Mouse (Mus musculus) intestine, embryonic 14.5 days (tissue): ENCODE measurements around the gene Pdzk1ip1. TPM values are rescaled to one million over a fixed set of nuclear protein-coding genes. Genes with fewer than 3 reads are reported as not detected.

Experiments used
- ATAC-seq: fragments of 200-750 bp; cut with Nextera tagmentation; replicated peaks from 2 replicates; pipeline ENCODE4 v1.8.0; 2017; ENCODE audit warnings: low read depth, moderate number of reproducible peaks, moderate TSS enrichment, moderate library complexity; ENCODE audit not compliant: low FRiP score, low TSS enrichment
- DNase-seq: peaks from one replicate; pipeline ENCODE4 v3.0.0-alpha.2; 2018; ENCODE audit warnings: low spot score
- H3K27ac ChIP-seq: fragments of 300-500 bp; sonication (generic); 2 replicates; pipeline ENCODE4 v1.5.1; 2014; ENCODE audit warnings: low read depth, mild to moderate bottlenecking, control low read depth
- H3K27me3 ChIP-seq: fragments of 300-500 bp; sonication (generic); replicated peaks from 2 replicates; pipeline ENCODE4 v1.6.1; 2014; ENCODE audit warnings: low read length, control low read depth; ENCODE audit not compliant: control insufficient read depth, insufficient read depth
- H3K36me3 ChIP-seq: fragments of 300-500 bp; sonication (generic); 2 replicates; pipeline ENCODE4 v1.6.1; 2014; ENCODE audit warnings: low read length, control low read depth; ENCODE audit not compliant: control insufficient read depth, insufficient read depth
- H3K4me1 ChIP-seq: fragments of 300-500 bp; sonication (generic); replicated peaks from 2 replicates; pipeline ENCODE4 v1.6.1; 2014; ENCODE audit warnings: low read length, control low read depth, mixed read lengths; ENCODE audit not compliant: control insufficient read depth, insufficient read depth
- H3K4me2 ChIP-seq: fragments of 300-500 bp; sonication (generic); 2 replicates; pipeline ENCODE4 v1.6.1; 2014; ENCODE audit warnings: low read length
- H3K4me3 ChIP-seq: fragments of 300-500 bp; sonication (generic); 2 replicates; pipeline ENCODE4 v1.5.1; 2014; ENCODE audit warnings: low read depth, low read length, control low read depth, mixed read lengths
- H3K9ac ChIP-seq: fragments of 300-500 bp; sonication (generic); 2 replicates; pipeline ENCODE4 v1.6.1; 2014; ENCODE audit warnings: mild to moderate bottlenecking, low read length
- H3K9me3 ChIP-seq: fragments of 300-500 bp; sonication (generic); 2 replicates; pipeline ENCODE4 v1.6.1; 2016; ENCODE audit warnings: low read length, control low read depth; ENCODE audit not compliant: control insufficient read depth
- WGBS: fragments of 180-500 bp; shearing (Covaris S2); extraction: QIAGEN DNeasy Blood & Tissue Kit; methylation state at CpG from one replicate; pipeline ENCODE4 v1.1.7; 2014; 5-methylcytosine and 5-hydroxymethylcytosine counted together
- polyA plus RNA-seq: library from polyadenylated mRNA; unstranded; fragments of >200 nt; fragmentation: Nextera tagmentation; extraction: Ambion mirVana; gene quantifications from 2 replicates; pipeline ENCODE4 v1.2.1, GENCODE M21; 2014

The Pdzk1ip1 gene
- polyA plus RNA-seq, 1 experiment from 2014 or later, result 50.5 TPM

DNA sequence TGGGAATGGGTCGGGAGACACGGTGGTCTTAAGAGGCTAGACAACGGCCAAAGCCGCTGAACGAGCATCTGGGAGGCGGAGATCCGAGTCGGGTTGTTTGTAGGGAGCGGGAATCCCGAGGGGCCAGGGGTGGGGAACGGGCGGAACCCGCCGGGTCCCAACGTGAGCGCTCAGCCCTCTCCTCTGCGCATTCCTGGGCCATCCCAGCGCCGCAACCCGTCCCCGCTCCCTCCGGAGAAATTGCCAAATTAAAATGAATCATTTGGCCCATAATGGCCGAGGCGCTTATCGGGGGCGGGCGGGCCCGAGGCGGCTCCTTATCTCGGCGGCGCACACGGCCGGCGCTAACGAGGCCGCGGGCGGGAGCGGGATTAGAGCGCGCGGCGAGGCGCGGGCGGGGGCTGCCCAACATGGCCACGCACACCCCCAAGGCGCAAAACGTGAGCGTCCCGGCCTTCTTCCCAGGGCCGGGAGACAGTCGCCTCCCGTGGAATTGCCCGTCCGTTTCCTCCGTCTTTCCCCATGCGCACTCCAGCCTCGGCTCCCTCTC is 32.1 kb upstream of the Pdzk1ip1 start, which contains the start of gene Tal1:
Gene Tal1, plus strand, starts transcription at position 56 of the 550 bp plus-strand sequence.
- Histone ChIP-seq H3K27me3 (peaks cover 98% of the 10 kb centered on the region), H3K4me3 (peak within 1 kb of the TSS; percentile 33), H3K9me3 (no peaks in the 10 kb centered on the region), H3K27ac (peak within 1 kb of the TSS; percentile 38; the same call in 1 of the 2 replicates), H3K4me2 (peak within 1 kb of the TSS; percentile 52), H3K9ac (peak within 1 kb of the TSS; percentile 25), H3K4me1 (peaks cover 9% of the 10 kb centered on the region), H3K36me3 (no peaks in the 10 kb centered on the region)
- DNase-seq, result peak; percentile 81
- peak; percentile 33; the same call in 1 of the 2 replicates for ATAC-seq
- under 1% methylated on average over 59 of the region's 60 CpGs for WGBS

GRCm38 (mm10) chr4:115056921-115057673 is 31.4 kb upstream of the Pdzk1ip1 start:
- Histone ChIP-seq H3K4me3 (peak overlapping the region; percentile 33), H3K27me3 (peaks cover 98% of the 10 kb centered on the region), H3K27ac (peak overlapping the region; percentile 38; the same call in 1 of the 2 replicates), H3K4me1 (peaks cover 9% of the 10 kb centered on the region), H3K36me3 (no peaks in the 10 kb centered on the region), H3K4me2 (peak overlapping the region; percentile 52), H3K9ac (peak overlapping the region; percentile 27), H3K9me3 (no peaks in the 10 kb centered on the region)
- ATAC-seq (no peak; the same call in 1 of the 2 replicates), DNase-seq (peak; percentile 90)
- under 1% methylated on average over 48 of the region's 48 CpGs for WGBS

DNA sequence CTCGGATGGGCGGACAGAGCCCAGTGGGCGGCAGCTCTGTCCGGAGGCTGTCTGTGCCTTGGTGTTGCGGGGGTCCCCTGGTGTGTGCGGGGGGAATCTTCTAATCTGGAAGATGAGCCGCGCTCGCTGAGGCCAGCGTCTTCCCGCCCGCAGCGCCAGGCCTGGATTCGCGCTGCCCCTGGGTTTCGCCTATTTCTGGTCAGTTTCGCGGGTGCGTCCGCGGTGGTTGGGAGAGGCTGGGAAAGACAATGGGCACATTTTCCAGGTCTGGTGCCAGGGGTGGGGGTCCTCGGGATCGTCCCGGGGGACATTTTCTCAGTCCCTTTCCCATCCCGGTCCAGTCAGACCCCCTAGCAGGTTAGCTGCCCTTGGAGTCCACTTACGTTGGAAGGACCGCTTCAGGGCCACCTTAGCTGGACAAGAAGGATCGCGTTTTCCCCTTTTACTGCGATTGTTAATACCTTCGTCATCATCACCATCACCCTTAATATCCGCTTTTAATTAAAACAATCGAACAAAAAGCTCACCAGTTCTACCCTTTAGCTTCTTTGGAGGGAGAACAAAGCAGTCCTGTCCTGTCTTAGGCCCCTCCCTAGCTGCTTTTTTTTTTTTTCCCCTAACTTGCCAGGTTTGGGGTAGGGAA is 30.7 kb upstream of the Pdzk1ip1 start:
- Histone ChIP-seq H3K36me3 (no peaks in the 10 kb centered on the region), H3K9ac (0 out of 2 replicates have a peak overlapping the region, but pooled peaks have one; percentile 27), H3K4me2 (no peak overlapping the region), H3K27ac (peak overlapping the region; percentile 3; the same call in 1 of the 2 replicates), H3K4me3 (peak overlapping the region; percentile 33; the same call in 1 of the 2 replicates), H3K9me3 (no peaks in the 10 kb centered on the region), H3K4me1 (peaks cover 9% of the 10 kb centered on the region), H3K27me3 (peaks cover 98% of the 10 kb centered on the region)
- peak; percentile 79 for DNase-seq
- WGBS, result 2% methylated on average over 33 of the region's 33 CpGs
- ATAC-seq, result no peak

DNA sequence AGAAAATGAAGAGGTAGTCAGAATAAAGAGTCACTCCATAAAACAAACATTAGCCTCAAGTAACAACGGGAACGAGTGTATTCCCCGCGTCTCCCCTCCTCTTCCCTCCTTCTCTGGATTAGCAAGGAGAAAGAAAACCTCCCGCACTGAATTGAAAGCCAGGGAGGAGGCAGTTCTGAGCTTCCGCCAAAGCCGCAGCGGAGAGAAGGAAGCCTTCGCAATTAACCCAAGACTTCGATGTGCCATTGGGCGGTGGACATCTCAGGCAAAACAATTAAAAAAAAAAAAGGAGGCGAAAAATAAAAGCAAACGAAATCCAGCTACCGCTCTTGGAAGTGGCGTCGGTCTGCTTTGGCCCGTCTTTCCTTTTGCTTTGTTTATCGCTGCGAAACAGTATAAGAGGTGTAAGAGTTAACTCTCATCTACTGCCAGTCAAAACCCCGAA is 30.2 kb upstream of the Pdzk1ip1 start:
- Histone ChIP-seq H3K27ac (0 out of 2 replicates have a peak overlapping the region, but pooled peaks have one; percentile 3), H3K4me2 (peak overlapping the region; percentile 7), H3K27me3 (peaks cover 99% of the 10 kb centered on the region), H3K4me1 (peaks cover 10% of the 10 kb centered on the region), H3K9me3 (no peaks in the 10 kb centered on the region), H3K36me3 (no peaks in the 10 kb centered on the region), H3K9ac (no peak overlapping the region), H3K4me3 (peak overlapping the region; percentile 33; the same call in 1 of the 2 replicates)
- WGBS, result 1% methylated on average over 20 of the region's 20 CpGs
- ATAC-seq (no peak), DNase-seq (peak; percentile 77)

DNA sequence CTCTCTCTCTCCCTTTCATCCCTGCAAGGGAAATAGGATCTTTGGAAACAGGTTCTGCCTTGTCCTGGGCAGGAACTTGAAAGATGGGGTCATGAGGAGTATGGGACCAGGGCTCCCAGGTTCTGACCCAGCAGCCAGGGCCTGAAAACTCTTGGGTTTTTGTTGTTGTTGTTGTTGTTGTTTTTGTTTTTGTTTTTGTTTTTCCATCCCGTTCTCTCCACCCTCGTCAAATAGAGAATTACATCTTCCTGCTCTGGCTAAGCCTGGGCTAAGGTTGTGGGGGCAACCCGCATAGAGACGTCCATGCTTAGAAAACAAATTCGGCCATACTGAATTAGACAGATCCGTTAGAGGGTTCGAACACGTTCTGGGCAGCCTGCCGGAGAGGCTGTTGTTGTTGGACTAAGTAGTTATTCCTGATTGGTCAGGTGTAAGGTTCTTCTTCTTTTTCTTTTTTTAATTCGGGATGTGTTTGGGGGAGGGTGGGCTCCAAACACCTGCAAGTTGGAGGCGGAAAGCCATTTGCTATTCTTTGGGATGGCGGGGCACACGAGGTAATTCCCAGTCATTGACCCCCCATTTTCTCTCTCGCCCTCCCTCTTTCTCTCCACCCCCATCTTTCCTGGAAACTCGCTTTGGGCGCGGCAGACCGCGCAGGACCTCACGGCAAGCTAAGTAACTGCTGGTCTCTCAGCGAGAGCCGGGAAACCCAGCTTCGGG is 29.5 kb upstream of the Pdzk1ip1 start:
- Histone ChIP-seq H3K4me1 (peaks cover 10% of the 10 kb centered on the region), H3K9me3 (no peaks in the 10 kb centered on the region), H3K4me2 (peak overlapping the region; percentile 7), H3K4me3 (peak overlapping the region; percentile 10), H3K27me3 (peaks cover 100% of the 10 kb centered on the region), H3K27ac (no peak overlapping the region), H3K36me3 (no peaks in the 10 kb centered on the region), H3K9ac (no peak overlapping the region)
- WGBS, result 3% methylated on average over 23 of the region's 23 CpGs
- DNase-seq (no peak), ATAC-seq (no peak)

DNA sequence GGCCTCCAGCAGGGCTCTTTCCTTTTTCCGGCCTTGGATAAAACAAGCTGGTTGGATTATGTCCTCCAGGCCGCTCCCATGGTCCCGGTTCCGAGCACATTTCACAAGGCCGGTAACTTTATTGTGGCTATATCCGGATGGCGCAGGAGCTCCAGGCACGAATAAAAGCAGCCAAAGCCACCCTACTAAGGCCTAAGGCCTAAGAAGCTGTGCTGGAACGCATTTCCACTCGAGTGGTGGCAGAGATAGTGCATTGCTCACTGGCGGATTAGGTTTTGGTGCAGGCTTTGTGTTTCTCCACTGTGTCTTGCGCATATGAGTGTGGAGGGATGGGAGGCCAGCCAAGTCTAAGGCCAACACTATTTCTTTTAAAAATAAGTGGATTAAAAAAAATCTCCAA is 28.6 kb upstream of the Pdzk1ip1 start:
- Histone ChIP-seq H3K27me3 (peaks cover 100% of the 10 kb centered on the region), H3K36me3 (no peaks in the 10 kb centered on the region), H3K9me3 (no peaks in the 10 kb centered on the region), H3K4me1 (peaks cover 10% of the 10 kb centered on the region), H3K9ac (no peak overlapping the region), H3K4me2 (peak overlapping the region; percentile 11; the same call in 1 of the 2 replicates), H3K4me3 (peak overlapping the region; percentile 8; the same call in 1 of the 2 replicates), H3K27ac (no peak overlapping the region; the same call in 1 of the 2 replicates)
- 13% methylated on average over 12 of the region's 12 CpGs for WGBS
- no peak for ATAC-seq
- peak; percentile 71 for DNase-seq

DNA sequence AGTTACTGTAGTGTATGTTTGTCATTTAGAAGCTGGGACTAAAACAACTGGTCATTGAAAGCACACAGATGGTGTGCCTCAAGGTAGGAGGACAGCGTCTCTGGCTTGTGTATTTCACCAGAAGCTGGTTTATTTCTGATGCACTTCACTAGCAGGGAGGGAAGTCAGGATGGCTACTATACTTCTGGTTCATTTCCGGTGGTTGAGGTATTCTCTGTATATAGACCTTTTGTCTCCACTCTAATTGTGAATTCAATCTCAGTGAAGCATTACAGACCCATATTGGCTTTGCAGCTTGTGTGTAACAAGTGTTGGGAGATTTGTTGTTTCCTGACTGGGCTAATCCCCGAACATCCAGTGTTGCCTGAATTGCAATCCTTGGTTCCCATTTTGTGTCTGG is 27.8 kb upstream of the Pdzk1ip1 start:
- H3K9ac ChIP-seq, result no peak overlapping the region
- H3K36me3 ChIP-seq, result no peaks in the 10 kb centered on the region
- H3K27ac ChIP-seq, result no peak overlapping the region
- H3K27me3 ChIP-seq, result peaks cover 100% of the 10 kb centered on the region
- no peak for DNase-seq
- H3K4me3 ChIP-seq, result peak overlapping the region; percentile 8; the same call in 1 of the 2 replicates
- no peaks in the 10 kb centered on the region for H3K9me3 ChIP-seq
- H3K4me1 ChIP-seq, result peaks cover 10% of the 10 kb centered on the region
- 15% methylated on average over 3 of the region's 3 CpGs for WGBS
- H3K4me2 ChIP-seq, result no peak overlapping the region
- ATAC-seq, result no peak

DNA sequence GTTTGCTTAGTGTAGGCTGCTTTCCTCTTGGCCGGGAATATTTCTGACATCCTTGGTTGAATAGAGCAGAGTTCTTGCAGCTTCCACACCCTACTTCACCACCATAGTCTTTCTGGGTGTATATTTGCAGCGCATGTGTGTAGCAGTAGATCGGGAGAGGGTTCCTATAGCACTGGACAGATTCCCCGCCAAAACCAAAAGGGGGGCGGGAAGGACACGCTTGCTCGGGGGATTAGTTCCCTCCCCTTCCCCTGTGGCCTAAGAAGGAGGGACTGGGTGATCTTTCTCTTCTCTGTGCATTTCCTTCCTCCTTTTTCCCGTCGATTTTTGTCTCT is 26.0 kb upstream of the Pdzk1ip1 start:
- H3K27me3 ChIP-seq, result peaks cover 96% of the 10 kb centered on the region
- no peak for ATAC-seq
- peak overlapping the region; percentile 94 for H3K4me2 ChIP-seq
- DNase-seq, result no peak
- peaks cover 5% of the 10 kb centered on the region for H3K4me1 ChIP-seq
- H3K9me3 ChIP-seq, result no peaks in the 10 kb centered on the region
- H3K27ac ChIP-seq, result no peak overlapping the region
- H3K4me3 ChIP-seq, result peak overlapping the region; percentile 50
- no peaks in the 10 kb centered on the region for H3K36me3 ChIP-seq
- no peak overlapping the region for H3K9ac ChIP-seq
- under 1% methylated on average over 9 of the region's 9 CpGs for WGBS
